ENCODE assay signal across 9 mouse cellular contexts in genomic region chr17:29464519-29465140, GRCm38 (mm10). TPM values are rescaled to one million over a fixed set of nuclear protein-coding genes. Genes with fewer than 3 reads are reported as not detected.
DNase-seq lines count a peak whose midpoint lies in the region; ATAC-seq lines count a peak whose summit lies in the region.
"Had no signal": no experiment of that assay in that cellular context is flagged by ENCODE, and none has a peak within 500 bp of the region (broad histone marks: within the 10 kb centered on the region; RNA-seq: fewer than 3 reads in every experiment).

No protein-coding gene starts in this region.

- 0 out of 2 replicates have a peak, but pooled peaks cover 4% of the 10 kb centered on the region for H3K9me3 ChIP-seq in forebrain, embryonic 13.5 days (replicated peaks)
- H3K9me3 ChIP-seq in limb, embryonic 15.5 days: no peaks in the 10 kb centered on the region
- no peaks in the 10 kb centered on the region for H3K9me3 ChIP-seq in stomach, embryonic 14.5 days (ENCODE audit: control insufficient read depth, low read depth, low read length)

- peaks cover 46% of the 10 kb centered on the region for H3K4me1 ChIP-seq in forebrain, embryonic 13.5 days
- H3K4me1 ChIP-seq in limb, embryonic 15.5 days: peaks cover 48% of the 10 kb centered on the region
- H3K4me1 ChIP-seq in stomach, embryonic 14.5 days (ENCODE audit: control insufficient read depth, insufficient read depth, low read length): peaks cover 27% of the 10 kb centered on the region

- peak; percentile 49 to 63 for DNase-seq in kidney, postnatal 4 days
- no peak for DNase-seq in kidney, postnatal 36 days
- no peak for DNase-seq in layer of hippocampus, adult 9-10 months (ENCODE audit: low spot score)
- no peak for DNase-seq in frontal cortex, postnatal 36 days (ENCODE audit: low spot score in 2 of 2)
- no peak for DNase-seq in layer of hippocampus, postnatal 36 days
- DNase-seq: cerebellum, adult 9-11 months had no signal

- H3K27me3 ChIP-seq in forebrain, embryonic 13.5 days: 0 out of 2 replicates have a peak, but pooled peaks cover 3% of the 10 kb centered on the region
- no peaks in the 10 kb centered on the region for H3K27me3 ChIP-seq in limb, embryonic 15.5 days
- H3K27me3 ChIP-seq in stomach, embryonic 14.5 days (ENCODE audit: control insufficient read depth, insufficient read depth, low read length): no peaks in the 10 kb centered on the region

- peak overlapping the region; percentile 44 for H3K27ac ChIP-seq in forebrain, embryonic 13.5 days
- peak overlapping the region; percentile 83 for H3K27ac ChIP-seq in limb, embryonic 15.5 days
- peak overlapping the region; percentile 92 for H3K27ac ChIP-seq in stomach, embryonic 14.5 days (ENCODE audit: low read length)

- no peak overlapping the region for H3K9ac ChIP-seq in forebrain, embryonic 13.5 days
- no peak overlapping the region for H3K9ac ChIP-seq in limb, embryonic 15.5 days
- no peak overlapping the region for H3K9ac ChIP-seq in stomach, embryonic 14.5 days (replicated peaks; ENCODE audit: low read depth, low read length)

- peak overlapping the region; percentile 26; the same call in 1 of the 2 replicates for H3K4me3 ChIP-seq in forebrain, embryonic 13.5 days
- H3K4me3 ChIP-seq in limb, embryonic 15.5 days: peak overlapping the region; percentile 31
- peak overlapping the region; percentile 20; the same call in 1 of the 2 replicates for H3K4me3 ChIP-seq in stomach, embryonic 14.5 days (ENCODE audit: low read depth, low read length)

- 7% methylated on average over 17 of the region's 17 CpGs for WGBS in forebrain, embryonic 13.5 days
- 13% methylated on average over 17 of the region's 17 CpGs for WGBS in limb, embryonic 15.5 days
- 10% methylated on average over 17 of the region's 17 CpGs for WGBS in stomach, embryonic 14.5 days

- peak overlapping the region; percentile 55 for H3K4me2 ChIP-seq in forebrain, embryonic 13.5 days
- peak overlapping the region; percentile 51 for H3K4me2 ChIP-seq in limb, embryonic 15.5 days
- peak overlapping the region; percentile 46 for H3K4me2 ChIP-seq in stomach, embryonic 14.5 days (replicated peaks; ENCODE audit: low read depth, low read length)

- no peak for ATAC-seq in forebrain, embryonic 13.5 days
- no peak for ATAC-seq in limb, embryonic 15.5 days (ENCODE audit: insufficient number of reproducible peaks, low FRiP score, low TSS enrichment, low read depth)
- no peak for ATAC-seq in stomach, embryonic 14.5 days (ENCODE audit: insufficient number of reproducible peaks, insufficient read depth, low FRiP score, low read depth)

- no peaks in the 10 kb centered on the region for H3K36me3 ChIP-seq in forebrain, embryonic 13.5 days (ENCODE audit: poor library complexity, severe bottlenecking)
- no peaks in the 10 kb centered on the region for H3K36me3 ChIP-seq in limb, embryonic 15.5 days
- H3K36me3 ChIP-seq in stomach, embryonic 14.5 days (ENCODE audit: control insufficient read depth, insufficient read depth, low read length): no peaks in the 10 kb centered on the region

RNA-seq across cellular contexts. Expression of gene Pim1, which starts 25.9 kb away (rescaled TPM):
- polyA plus RNA-seq in forebrain, embryonic 13.5 days (2015; fragmentation: Nextera tagmentation; extraction: Ambion mirVana): 21.0 and 22.0 TPM in 2 replicates
- 20.0 and 21.6 TPM in 2 replicates for polyA plus RNA-seq in limb, embryonic 15.5 days (2015; fragmentation: Nextera tagmentation; extraction: Ambion mirVana)
- 10.1 TPM in 2 replicates for polyA plus RNA-seq in stomach, embryonic 14.5 days (2014; fragmentation: Nextera tagmentation; extraction: Ambion mirVana)
- 1 to 10 TPM; 3.7 to 5.9 TPM for total RNA-seq in layer of hippocampus, postnatal 36 days (2021)

Comparison
In these comparisons a context has a peak if more than half of its experiments do, and no peak if none do; other contexts are left out.
1. DNase-seq: peak in kidney, postnatal 4 days (2 of 2); none in kidney, postnatal 36 days (0 of 2), layer of hippocampus, adult 9-10 months (single experiment), frontal cortex, postnatal 36 days (0 of 2) and layer of hippocampus, postnatal 36 days (0 of 2).
2. Peak in every context shown above with its lines, with median percentiles within 50 percentile points of each other: H3K27ac ChIP-seq, H3K4me2 ChIP-seq and H3K4me3 ChIP-seq.